Mouse (Mus musculus) B cell, adult (primary cell): ENCODE data around the gene Cypt1. TPM values are rescaled to one million over a fixed set of nuclear protein-coding genes. Genes with fewer than 3 reads are reported as not detected.

Experiments
- total RNA-seq: library from RNA; stranded (reverse); gene quantifications from 4 replicates; pipeline ENCODE4 v1.2.4, GENCODE M21; 2023; ENCODE audit not compliant: inconsistent age

Gene Cypt1
- total RNA-seq: not detected in 4 replicates

GRCm38 (mm10) chrX:16522569-16522968, at the start of gene Cypt1:
Cypt1 (plus strand) TSS chrX:16522869.

Other genes starting within 250 kb of the Cypt1 start
- gene Maoa, start 96.8 kb downstream of the Cypt1 start, total RNA-seq: 0.16 to 0.22 TPM in 2 of 4 replicates, not detected in the others